Mouse (Mus musculus): Measurements from ENCODE around the gene Cib1.

- TF ChIP-seq CTCF (IDR thresholded peaks at IDR 0.05; ENCODE audit: low read depth) = no peak
- no peak for TF ChIP-seq EP300 (optimal IDR thresholded peaks at IDR 0.05)
Observed at GRCm38 (mm10) chr7:80200963-80201539, 31.6 kb downstream of the Cib1 start.
